Mouse (Mus musculus) stomach, postnatal 0 days (tissue): Measurements from ENCODE around the gene Clint1.

ENCODE experiments used
- CTCF ChIP-seq: IDR thresholded peaks from 2 replicates; pipeline ENCODE4 v1.5.1; 2016; ENCODE audit warnings: antibody characterized with exemption, low read depth, mild to moderate bottlenecking, moderate library complexity
- EP300 ChIP-seq: optimal IDR thresholded peaks from 2 replicates; pipeline ENCODE3; 2016; ENCODE audit warnings: antibody characterized with exemption

DNA sequence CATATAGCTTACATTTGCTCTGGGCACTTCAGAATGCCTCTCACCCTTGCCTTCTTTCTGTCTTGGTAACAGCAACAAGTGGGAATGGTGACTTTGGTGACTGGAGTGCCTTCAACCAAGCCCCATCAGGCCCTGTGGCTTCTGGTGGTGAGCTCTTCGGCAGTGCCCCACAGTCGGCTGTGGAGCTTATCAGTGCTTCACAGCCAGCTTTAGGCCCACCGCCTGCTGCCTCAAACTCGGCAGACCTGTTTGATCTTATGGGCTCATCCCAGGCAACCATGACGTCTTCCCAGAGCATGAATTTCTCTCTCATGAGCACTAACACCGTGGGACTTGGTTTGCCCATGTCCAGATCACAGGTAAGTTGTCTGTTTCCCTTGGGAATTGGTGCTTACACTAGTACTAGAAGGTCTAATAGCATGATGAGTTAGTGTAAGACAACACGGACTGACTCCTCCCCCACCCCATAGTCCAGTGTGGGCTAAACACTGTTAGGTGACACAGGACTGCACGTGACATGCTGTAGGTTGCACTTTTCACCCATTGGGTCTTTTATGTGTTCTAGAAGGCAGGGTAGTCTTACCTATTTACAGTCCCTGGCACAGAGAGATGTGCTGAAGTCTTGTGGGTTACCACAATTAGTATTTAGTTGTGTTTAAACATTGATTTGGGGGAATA, 54.4 kb downstream of the Clint1 start:
- TF ChIP-seq CTCF (no peak), EP300 (no peak)
